ENCODE assay signal across 8 mouse cellular contexts in the genomic region with DNA sequence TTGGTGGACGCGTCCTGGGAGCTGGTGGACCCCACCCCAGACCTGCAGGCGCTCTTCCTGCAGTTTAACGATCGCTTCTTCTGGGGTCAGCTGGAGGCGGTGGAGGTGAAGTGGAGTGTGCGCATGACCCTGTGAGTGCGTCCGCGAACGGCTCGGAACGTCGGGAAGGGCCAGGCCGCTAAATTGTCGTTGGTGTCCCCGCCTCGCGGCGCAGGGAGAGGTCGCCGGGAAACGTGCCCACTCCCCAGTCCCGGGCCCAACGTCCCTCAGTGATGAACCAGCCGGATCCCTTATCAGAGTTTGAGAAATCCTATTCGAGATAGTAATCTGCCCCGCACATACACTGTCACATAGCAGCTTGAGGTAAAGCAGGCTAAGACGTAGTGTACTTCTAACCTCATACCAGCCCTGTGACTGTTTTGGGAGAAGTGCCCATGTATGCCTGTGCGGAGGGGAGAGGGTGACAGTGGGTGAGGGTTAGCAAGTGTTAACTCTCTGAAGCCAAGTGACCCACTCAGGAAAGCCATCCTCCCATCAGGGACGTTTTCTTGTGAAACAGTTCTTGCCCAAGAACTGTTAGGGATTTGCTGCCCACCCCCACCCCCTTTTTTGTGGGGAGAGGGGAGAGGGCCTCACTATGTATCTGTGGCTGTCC. TPM values are rescaled to one million over a fixed set of nuclear protein-coding genes. Genes with fewer than 3 reads are reported as not detected.
DNase-seq lines count a peak whose midpoint lies in the region; ATAC-seq and TF ChIP-seq lines count a peak whose summit lies in the region.

No protein-coding gene starts in this region.

- H3K27ac ChIP-seq in spleen, adult 2 months (ENCODE audit: insufficient read depth, low read length): peak overlapping the region; percentile 67
- H3K27ac ChIP-seq in intestine, embryonic 16.5 days (ENCODE audit: low read length): peak overlapping the region; percentile 50; the same call in 1 of the 2 replicates
- H3K27ac ChIP-seq in neural tube, embryonic 14.5 days (ENCODE audit: low read depth, low read length): peak overlapping the region; percentile 73

- TF ChIP-seq POLR2A in spleen, adult 2 months (IDR thresholded peaks at IDR 0.05; ENCODE audit: low read depth, low read length): no peak

- peak overlapping the region; percentile 88 for H3K9ac ChIP-seq in intestine, embryonic 16.5 days (ENCODE audit: low read depth, low read length)
- peak overlapping the region; percentile 80 for H3K9ac ChIP-seq in neural tube, embryonic 14.5 days (replicated peaks; ENCODE audit: low read depth, low read length)

- H3K4me2 ChIP-seq in intestine, embryonic 16.5 days (ENCODE audit: low read depth, low read length): peak overlapping the region; percentile 66
- H3K4me2 ChIP-seq in neural tube, embryonic 14.5 days (ENCODE audit: low read depth, low read length): peak overlapping the region; percentile 95

- peaks cover 34% of the 10 kb centered on the region for H3K36me3 ChIP-seq in spleen, adult 2 months (ENCODE audit: control insufficient read depth, insufficient read depth, low read length)
- H3K36me3 ChIP-seq in intestine, embryonic 16.5 days (ENCODE audit: control insufficient read depth, insufficient read depth, low read length): peaks cover 15% of the 10 kb centered on the region
- peaks cover 34% of the 10 kb centered on the region for H3K36me3 ChIP-seq in neural tube, embryonic 14.5 days (ENCODE audit: control insufficient read depth, insufficient read depth, low read length)

- H3K4me1 ChIP-seq in spleen, adult 2 months (ENCODE audit: control insufficient read depth, insufficient read depth, insufficient read length): peaks cover 7% of the 10 kb centered on the region; the same call in 1 of the 2 replicates
- H3K4me1 ChIP-seq in intestine, embryonic 16.5 days (ENCODE audit: control insufficient read depth, insufficient read depth, low read length): peaks cover 19% of the 10 kb centered on the region
- H3K4me1 ChIP-seq in neural tube, embryonic 14.5 days (ENCODE audit: control insufficient read depth, insufficient read depth, low read length): peaks cover 24% of the 10 kb centered on the region

- no peaks in the 10 kb centered on the region for H3K9me3 ChIP-seq in intestine, embryonic 16.5 days (ENCODE audit: control insufficient read depth, low read length)
- no peaks in the 10 kb centered on the region for H3K9me3 ChIP-seq in neural tube, embryonic 14.5 days (ENCODE audit: control insufficient read depth, low read length)

- peak overlapping the region; percentile 99 for H3K4me3 ChIP-seq in spleen, adult 2 months (ENCODE audit: extremely low read depth, insufficient read depth, insufficient read length)
- peak overlapping the region; percentile 97 for H3K4me3 ChIP-seq in intestine, embryonic 16.5 days (ENCODE audit: low read length)
- peak overlapping the region; percentile 91 for H3K4me3 ChIP-seq in neural tube, embryonic 14.5 days (ENCODE audit: low read depth, low read length)

- no peak for TF ChIP-seq CTCF in spleen, adult 2 months (IDR thresholded peaks at IDR 0.05; ENCODE audit: extremely low read depth, insufficient read depth, insufficient read length, insufficient replicate concordance)

- no peaks in the 10 kb centered on the region for H3K27me3 ChIP-seq in spleen, adult 2 months (ENCODE audit: control insufficient read depth, insufficient read depth, low read length)
- H3K27me3 ChIP-seq in intestine, embryonic 16.5 days (replicated peaks; ENCODE audit: control insufficient read depth, insufficient read depth, low read length): no peaks in the 10 kb centered on the region
- H3K27me3 ChIP-seq in neural tube, embryonic 14.5 days (ENCODE audit: control insufficient read depth, insufficient read depth, low read length): no peaks in the 10 kb centered on the region

- DNase-seq in adrenal gland, postnatal 14 days: peak; percentile 54
- no peak for DNase-seq in adrenal gland, adult 8-10 months
- DNase-seq in spleen, adult 2 months (ENCODE audit: low read depth in 1 of 2, low spot score in 2 of 2): no peak
- no peak for DNase-seq in spleen, adult 12 weeks (ENCODE audit: low spot score)
- no peak for DNase-seq in embryo, embryonic 11 days
- DNase-seq in frontal cortex, postnatal 25 days (ENCODE audit: low spot score in 2 of 2): no peak

- 5% methylated on average over 31 of the region's 31 CpGs for WGBS in spleen, adult 2 months
- 3% methylated on average over 31 of the region's 31 CpGs for WGBS in intestine, embryonic 16.5 days
- WGBS in neural tube, embryonic 14.5 days: 8% methylated on average over 30 of the region's 31 CpGs

- ATAC-seq in intestine, embryonic 16.5 days: no peak; the same call in 1 of the 2 replicates
- no peak for ATAC-seq in neural tube, embryonic 14.5 days (ENCODE audit: low read depth)

RNA-seq across cellular contexts. Expression of gene Sprtn, which starts 0.7 kb away (rescaled TPM):
- total RNA-seq in adrenal gland, postnatal 14 days (2021): 20.1 and 21.3 TPM in 2 replicates
- 10 to 100 TPM; 19.4 to 23.6 (median 21.5) TPM for total RNA-seq in adrenal gland, adult 8-10 months (2022)
- 11.2 and 14.5 TPM in 2 replicates for polyA plus RNA-seq in spleen, adult 2 months (2012; rRNA removed)
- 6.1 and 6.7 TPM in 2 replicates for polyA plus RNA-seq in intestine, embryonic 16.5 days (2015; fragmentation: Nextera tagmentation; extraction: Ambion mirVana)
- polyA plus RNA-seq in neural tube, embryonic 14.5 days (2014; fragmentation: Nextera tagmentation; extraction: Ambion mirVana): 6.7 and 8.1 TPM in 2 replicates

RNA-seq across cellular contexts. Expression of gene Exoc8, which starts 0.9 kb away (rescaled TPM):
- 21.5 and 23.8 TPM in 2 replicates for total RNA-seq in adrenal gland, postnatal 14 days (2021)
- 10 to 100 TPM; 22.1 to 28.1 (median 25.0) TPM for total RNA-seq in adrenal gland, adult 8-10 months (2022)
- 6.5 and 10.5 TPM in 2 replicates for polyA plus RNA-seq in spleen, adult 2 months (2012; rRNA removed)
- polyA plus RNA-seq in intestine, embryonic 16.5 days (2015; fragmentation: Nextera tagmentation; extraction: Ambion mirVana): 3.2 and 6.0 TPM in 2 replicates
- 11.7 and 12.8 TPM in 2 replicates for polyA plus RNA-seq in neural tube, embryonic 14.5 days (2014; fragmentation: Nextera tagmentation; extraction: Ambion mirVana)

RNA-seq across cellular contexts. Expression of gene 2810004N23Rik, which starts 35.5 kb away (rescaled TPM):
- 27.0 and 29.8 TPM in 2 replicates for total RNA-seq in adrenal gland, postnatal 14 days (2021)
- 10 to 100 TPM; 27.5 to 31.3 (median 29.2) TPM for total RNA-seq in adrenal gland, adult 8-10 months (2022)
- 8.0 and 8.2 TPM in 2 replicates for polyA plus RNA-seq in spleen, adult 2 months (2012; rRNA removed)
- 41.7 and 42.8 TPM in 2 replicates for polyA plus RNA-seq in intestine, embryonic 16.5 days (2015; fragmentation: Nextera tagmentation; extraction: Ambion mirVana)
- 16.2 and 19.7 TPM in 2 replicates for polyA plus RNA-seq in neural tube, embryonic 14.5 days (2014; fragmentation: Nextera tagmentation; extraction: Ambion mirVana)

RNA-seq across cellular contexts. Expression of gene Gnpat, which starts 35.5 kb away (rescaled TPM):
- 120 and 127 TPM in 2 replicates for total RNA-seq in adrenal gland, postnatal 14 days (2021)
- total RNA-seq in adrenal gland, adult 8-10 months (2022): 100 to 1,000 TPM in 3 of 4 experiments, 10 to 100 TPM in 1; 93.8 to 131 (median 107) TPM
- 36.0 and 42.5 TPM in 2 replicates for polyA plus RNA-seq in spleen, adult 2 months (2012; rRNA removed)
- polyA plus RNA-seq in intestine, embryonic 16.5 days (2015; fragmentation: Nextera tagmentation; extraction: Ambion mirVana): 75.4 and 83.6 TPM in 2 replicates
- polyA plus RNA-seq in neural tube, embryonic 14.5 days (2014; fragmentation: Nextera tagmentation; extraction: Ambion mirVana): 75.2 and 85.6 TPM in 2 replicates

RNA-seq across cellular contexts. Expression of gene Egln1, which starts 50.7 kb away (rescaled TPM):
- 63.4 and 77.1 TPM in 2 replicates for total RNA-seq in adrenal gland, postnatal 14 days (2021)
- 10 to 100 TPM; 48.2 to 56.7 (median 50.9) TPM for total RNA-seq in adrenal gland, adult 8-10 months (2022)
- polyA plus RNA-seq in spleen, adult 2 months (2012; rRNA removed): 12.1 and 15.2 TPM in 2 replicates
- polyA plus RNA-seq in intestine, embryonic 16.5 days (2015; fragmentation: Nextera tagmentation; extraction: Ambion mirVana): 9.4 and 11.0 TPM in 2 replicates
- 22.6 and 25.7 TPM in 2 replicates for polyA plus RNA-seq in neural tube, embryonic 14.5 days (2014; fragmentation: Nextera tagmentation; extraction: Ambion mirVana)
